Mouse (Mus musculus) bone marrow macrophage, adult 2 months (primary cell): ENCODE results near the gene Frmpd4.

ENCODE experiments used
- CTCF ChIP-seq: IDR thresholded peaks from 2 replicates; pipeline ENCODE4 v1.5.1; 2012; ENCODE audit warnings: low read depth, mild to moderate bottlenecking, low read length, moderate library complexity
- POLR2A ChIP-seq: IDR thresholded peaks from 2 replicates; pipeline ENCODE4 v1.6.1; 2012; ENCODE audit warnings: mild to moderate bottlenecking, low read depth, low read length, borderline replicate concordance

DNA sequence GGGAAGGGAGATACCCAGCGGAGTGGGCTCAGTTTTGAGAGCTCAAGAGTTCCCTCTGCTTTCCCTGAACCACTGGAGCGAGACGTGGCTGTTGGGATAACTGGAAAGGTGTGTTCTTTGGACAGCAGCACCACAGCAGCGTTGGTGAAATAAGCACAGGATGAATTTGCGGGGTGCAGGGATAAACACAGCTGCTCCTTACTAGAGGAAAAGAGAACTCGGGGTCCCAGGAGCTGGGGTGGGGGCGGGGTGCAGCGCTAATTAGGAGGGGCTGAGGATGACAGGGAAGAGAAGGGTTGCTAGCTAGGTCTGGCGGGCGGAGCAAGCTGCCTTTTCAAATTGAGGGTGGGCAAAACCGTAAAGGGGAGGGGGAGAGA lies 453.5 kb downstream of the Frmpd4 start:
- TF ChIP-seq CTCF (no peak), POLR2A (no peak)
